Mouse (Mus musculus) bone marrow, adult 2 months (tissue): ENCODE measurements around the gene Ptov1. TPM values are rescaled to one million over a fixed set of nuclear protein-coding genes. Genes with fewer than 3 reads are reported as not detected.

Source experiments
- H3K27ac ChIP-seq: fragments of 200-500 bp; 2 replicates; pipeline ENCODE4 v1.5.1; 2012; ENCODE audit warnings: low read depth, mild to moderate bottlenecking, control low read depth, inconsistent platforms, low read length; ENCODE audit not compliant: control insufficient read depth, poor library complexity, insufficient read depth
- H3K4me1 ChIP-seq: fragments of 200-500 bp; 2 replicates; pipeline ENCODE4 v1.6.1; 2011; ENCODE audit warnings: low read length; ENCODE audit not compliant: control insufficient read depth, insufficient read depth
- H3K4me3 ChIP-seq: fragments of 200-500 bp; replicated peaks from 2 replicates; pipeline ENCODE3; 2011; ENCODE audit warnings: mild to moderate bottlenecking, low read depth, low read length, control low read depth; ENCODE audit not compliant: control insufficient read depth
- CTCF ChIP-seq: fragments of 200-500 bp; IDR thresholded peaks from 2 replicates; pipeline ENCODE4 v1.5.1; 2011; ENCODE audit warnings: low read length, control low read depth; ENCODE audit not compliant: control insufficient read depth, insufficient read depth
- POLR2A ChIP-seq: fragments of 200-500 bp; IDR thresholded peaks from 2 replicates; pipeline ENCODE4 v1.6.1; 2011; ENCODE audit warnings: low read depth, mild to moderate bottlenecking, control low read depth, low read length, borderline replicate concordance; ENCODE audit not compliant: control insufficient read depth
- WGBS: fragments of 180-500 bp; shearing (Covaris S2); methylation state at CpG from one replicate; pipeline ENCODE4 v1.1.7; 2018; 5-methylcytosine and 5-hydroxymethylcytosine counted together
- polyA plus RNA-seq: library from polyadenylated mRNA; stranded (reverse); fragments of >200 nt; gene quantifications from 2 replicates; pipeline ENCODE4 v1.2.4, GENCODE M21; 2011; ENCODE audit warnings: low replicate concordance; ENCODE audit not compliant: missing spikeins, insufficient read depth, insufficient read length

The Ptov1 gene
- polyA plus RNA-seq, 1 experiment: 96.4 TPM

DNA sequence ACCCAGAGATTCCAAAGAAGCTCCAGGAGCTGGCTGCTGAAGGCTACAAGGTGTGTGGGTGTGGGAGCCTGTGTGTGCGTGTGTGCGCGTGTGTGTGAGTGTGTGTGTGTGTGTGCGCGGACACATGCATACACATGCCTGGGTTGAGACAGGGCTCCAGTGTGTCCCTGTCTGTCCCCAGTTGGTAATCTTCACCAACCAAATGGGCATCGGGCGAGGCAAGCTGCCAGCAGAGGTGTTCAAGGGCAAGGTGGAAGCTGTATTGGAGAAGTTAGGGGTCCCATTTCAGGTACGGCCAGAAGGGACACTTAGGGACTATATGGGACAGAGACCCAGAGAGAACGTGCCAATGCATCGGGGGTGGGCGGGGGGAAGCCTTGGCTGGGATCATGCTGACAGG, 9.7 kb downstream of the Ptov1 start:
- WGBS: 87% methylated on average over 11 of the region's 11 CpGs
- H3K4me3 ChIP-seq: no peak overlapping the region
- TF ChIP-seq POLR2A (no peak), CTCF (no peak)
- peaks cover 4% of the 10 kb centered on the region; the same call in 1 of the 2 replicates for H3K4me1 ChIP-seq
- H3K27ac ChIP-seq: no peak overlapping the region

GRCm38 (mm10) chr7:44857905-44858304, 11.7 kb downstream of the Ptov1 start:
- no peak for TF ChIP-seq POLR2A
- TF ChIP-seq CTCF: no peak
- WGBS: 19% methylated on average over 8 of the region's 8 CpGs
- Histone ChIP-seq H3K4me1 (peaks cover 4% of the 10 kb centered on the region; the same call in 1 of the 2 replicates), H3K4me3 (peak overlapping the region; percentile 64), H3K27ac (peak overlapping the region; percentile 88; the same call in 1 of the 2 replicates)

DNA sequence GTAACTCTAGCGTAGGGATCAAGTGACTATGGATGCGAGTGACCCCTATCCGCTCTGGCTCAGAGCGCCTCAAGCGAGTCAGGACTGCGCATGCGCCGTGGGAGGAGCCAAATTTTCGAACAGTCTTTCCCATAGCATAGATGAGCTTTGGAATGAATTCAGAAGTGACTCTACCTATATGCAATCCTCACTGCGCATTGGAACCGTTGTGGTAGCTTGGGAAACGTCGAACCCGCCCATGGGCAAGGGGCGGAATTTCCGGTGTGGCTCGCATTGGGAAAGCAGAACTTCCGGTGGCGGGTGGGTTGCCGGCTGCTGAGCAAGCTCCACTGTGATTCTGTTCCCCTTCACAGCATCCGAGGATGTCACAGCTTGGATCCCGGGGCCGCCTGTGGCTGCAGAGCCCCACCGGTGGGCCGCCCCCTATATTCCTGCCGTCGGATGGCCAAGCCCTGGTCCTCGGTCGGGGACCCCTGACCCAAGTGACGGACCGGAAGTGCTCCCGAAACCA, 12.5 kb downstream of the Ptov1 start, which contains the start of gene Pnkp:
Gene Pnkp, plus strand, starts transcription at position 98 of the 511 bp plus-strand sequence.
- under 1% methylated on average over 32 of the region's 32 CpGs for WGBS
- Histone ChIP-seq H3K4me1 (peaks cover 4% of the 10 kb centered on the region; the same call in 1 of the 2 replicates), H3K4me3 (peak within 1 kb of the TSS; percentile 87), H3K27ac (peak within 1 kb of the TSS; percentile 88)
- TF ChIP-seq CTCF (no peak; the same call in 1 of the 2 replicates), POLR2A (peak; percentile 85)

DNA sequence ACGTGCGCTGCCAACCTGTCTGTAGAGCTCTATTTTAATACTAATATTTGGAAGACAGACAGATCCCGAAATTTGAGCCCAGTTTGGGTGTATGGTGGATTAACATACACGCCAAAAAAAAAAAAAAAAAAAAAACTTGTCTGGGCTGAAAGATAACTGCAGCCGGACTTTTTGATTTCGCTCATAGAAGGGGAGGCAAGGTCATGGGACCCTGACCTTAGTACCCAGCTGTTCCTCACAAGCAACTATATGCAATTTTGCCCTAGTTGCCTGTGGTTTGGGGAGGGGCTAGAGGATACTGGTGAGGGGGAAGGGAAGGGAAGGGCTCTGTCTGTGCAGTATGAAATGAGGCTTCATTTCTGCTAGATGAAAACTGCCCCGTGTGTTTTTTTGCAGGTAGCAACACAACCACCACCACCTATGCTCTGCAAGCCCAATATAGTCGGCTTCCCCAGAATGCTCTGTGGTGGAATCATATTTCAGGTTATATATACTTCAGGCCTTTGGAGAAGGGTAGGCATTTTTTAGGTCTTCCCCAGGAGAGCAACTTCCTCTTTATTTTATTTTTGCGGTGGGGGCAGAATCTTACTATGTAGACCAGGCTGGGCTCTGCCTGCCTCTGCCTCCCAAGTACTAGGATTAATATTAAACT, 13.2 kb downstream of the Ptov1 start:
- peaks cover 4% of the 10 kb centered on the region; the same call in 1 of the 2 replicates for H3K4me1 ChIP-seq
- H3K4me3 ChIP-seq: peak overlapping the region; percentile 87
- H3K27ac ChIP-seq: peak overlapping the region; percentile 88
- TF ChIP-seq POLR2A: no peak
- no peak for TF ChIP-seq CTCF
- 15% methylated on average over 9 of the region's 9 CpGs for WGBS

- H3K4me1 ChIP-seq: peaks cover 6% of the 10 kb centered on the region; the same call in 1 of the 2 replicates
- H3K4me3 ChIP-seq: peak overlapping the region; percentile 82
- 33% methylated on average over 10 of the region's 10 CpGs for WGBS
- TF ChIP-seq CTCF (no peak), POLR2A (no peak)
- H3K27ac ChIP-seq: peak overlapping the region; percentile 98
Measured at GRCm38 (mm10) chr7:44855036-44855435, 14.6 kb downstream of the Ptov1 start.

- under 1% methylated on average over 45 of the region's 45 CpGs for WGBS
- TF ChIP-seq CTCF (no peak), POLR2A (peak; percentile 79)
- H3K4me3 ChIP-seq: peak overlapping the region; percentile 82
- H3K4me1 ChIP-seq: peaks cover 6% of the 10 kb centered on the region; the same call in 1 of the 2 replicates
- H3K27ac ChIP-seq: peak overlapping the region; percentile 98
Measured at GRCm38 (mm10) chr7:44854356-44855031, 15.1 kb downstream of the Ptov1 start.

DNA sequence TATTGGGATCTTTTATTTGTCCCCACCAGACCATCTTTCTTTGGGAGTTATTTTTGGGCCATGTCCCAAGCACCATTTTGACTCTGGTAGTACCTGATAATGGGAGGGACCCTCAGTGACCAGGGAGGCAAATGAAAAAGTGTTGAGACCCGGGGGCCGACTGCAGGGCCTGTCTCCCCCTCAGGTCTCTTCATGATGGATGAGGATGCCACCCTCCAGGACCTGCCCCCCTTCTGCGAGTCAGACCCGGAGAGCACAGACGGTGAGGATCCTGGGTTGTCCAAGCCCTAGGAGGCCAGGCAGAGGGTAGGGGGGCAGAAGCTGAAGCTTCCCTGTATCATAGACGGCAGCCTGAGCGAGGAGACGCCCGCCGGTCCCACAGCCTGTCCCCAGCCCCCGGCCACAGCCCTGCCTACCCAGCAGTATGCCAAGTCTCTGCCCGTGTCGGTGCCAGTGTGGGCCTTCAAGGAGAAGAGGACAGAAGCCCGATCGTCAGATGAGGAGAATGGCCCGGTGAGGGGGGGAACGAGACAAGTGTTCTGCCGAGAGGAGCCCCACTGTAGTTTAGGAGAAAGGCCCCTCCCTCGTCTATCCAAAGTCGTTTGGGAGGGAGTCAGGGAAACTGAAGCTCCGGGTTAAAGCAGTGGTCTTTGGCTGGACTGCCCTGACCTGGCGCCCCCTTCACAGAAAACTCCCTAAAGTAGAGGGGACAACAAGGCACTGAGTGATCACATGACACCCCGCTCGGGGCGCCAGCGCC, 15.8 kb downstream of the Ptov1 start:
- 24% methylated on average over 26 of the region's 26 CpGs for WGBS

More for the DNA sequence above, 15.8 kb downstream of the Ptov1 start:
- H3K27ac ChIP-seq: peak overlapping the region; percentile 98
- H3K4me1 ChIP-seq: peaks cover 6% of the 10 kb centered on the region; the same call in 1 of the 2 replicates
- peak overlapping the region; percentile 82 for H3K4me3 ChIP-seq
- TF ChIP-seq CTCF (no peak), POLR2A (no peak)
